Mouse (Mus musculus) G1E (cell line): ENCODE results near the gene Ptgfrn.

Experiments
- CTCF ChIP-seq: IDR thresholded peaks from 2 replicates; pipeline ENCODE4 v1.5.1; 2012; ENCODE audit warnings: low read depth, low read length, inconsistent platforms, mixed read lengths
- GATA1 ChIP-seq: IDR thresholded peaks from 2 replicates; pipeline ENCODE4 v1.6.1; 2012; ENCODE audit warnings: borderline replicate concordance, low read length, inconsistent platforms, mixed read lengths
- GATA2 ChIP-seq: IDR thresholded peaks from 2 replicates; pipeline ENCODE4 v1.6.1; 2012; ENCODE audit warnings: low read depth, low read length, inconsistent platforms, borderline replicate concordance
- TAL1 ChIP-seq: conservative IDR thresholded peaks from 2 replicates; pipeline ENCODE4 v1.6.1; 2012; ENCODE audit warnings: low read depth, low read length, inconsistent platforms, mixed read lengths

DNA sequence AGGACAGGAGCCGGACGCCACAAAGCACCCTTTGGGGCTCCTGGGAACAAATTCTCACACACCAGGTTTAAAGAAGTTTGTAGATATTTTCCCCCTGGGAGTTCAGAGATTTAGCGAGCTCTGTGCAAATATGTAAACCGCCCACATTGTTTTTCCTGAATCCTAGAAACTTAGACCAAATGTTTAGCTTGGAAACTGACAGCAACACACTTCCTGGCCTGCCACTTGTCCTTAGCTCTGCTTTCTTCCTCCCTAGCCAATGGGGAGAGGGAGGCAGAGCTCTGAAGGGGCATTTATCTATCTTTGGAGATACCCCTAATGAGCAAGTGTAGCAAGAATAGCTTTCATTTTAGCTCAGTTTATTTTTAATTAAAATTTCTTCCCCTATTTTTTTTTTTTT is 94.8 kb downstream of the Ptgfrn start:
- TF ChIP-seq GATA1 (no peak), CTCF (no peak), TAL1 (no peak), GATA2 (no peak)
